Mouse (Mus musculus): Measurements from ENCODE around the gene Bfsp2.

Bfsp2 gene

DNA sequence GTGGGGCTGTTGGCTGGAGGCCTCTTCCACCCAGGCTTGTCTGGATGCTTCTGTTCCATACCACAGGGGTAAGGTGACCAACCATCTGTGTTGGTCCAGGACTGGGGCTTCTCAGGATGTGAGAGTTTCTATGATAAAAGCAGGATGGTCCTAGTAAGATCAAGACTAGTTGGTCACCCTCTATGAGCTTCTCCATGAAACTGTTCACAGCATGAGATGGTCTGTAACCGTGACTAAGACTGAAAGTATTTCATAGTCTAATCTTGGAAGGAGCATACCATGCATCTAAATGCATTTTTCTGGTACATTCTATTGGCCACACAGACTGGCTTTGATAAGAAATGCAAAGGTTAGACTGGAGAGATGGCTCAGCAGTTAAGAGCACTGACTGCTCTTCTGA is 96.6 kb downstream of the Bfsp2 start:
- no peak for DNase-seq (ENCODE audit: low spot score in 2 of 2)

DNA sequence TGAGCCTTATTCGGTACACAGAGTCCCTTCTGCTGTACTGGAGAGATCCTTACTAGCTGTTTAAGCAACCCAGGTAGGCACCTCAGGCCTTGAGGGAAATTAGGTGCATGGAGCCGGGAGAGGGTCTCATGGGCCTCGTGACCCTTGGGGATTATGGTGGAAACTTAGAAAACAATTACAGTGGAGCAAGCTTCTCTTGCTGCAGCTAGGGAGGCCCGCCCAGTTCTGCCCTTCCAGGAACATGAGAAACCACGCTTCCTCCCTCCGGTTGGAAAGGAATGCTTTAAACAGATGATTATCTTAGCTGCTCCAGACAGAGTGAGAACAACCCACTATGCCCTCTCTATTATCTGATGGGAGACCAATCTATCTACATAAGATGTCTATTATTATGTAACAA is 97.2 kb downstream of the Bfsp2 start:
- DNase-seq (ENCODE audit: low spot score in 2 of 2), result no peak

DNA sequence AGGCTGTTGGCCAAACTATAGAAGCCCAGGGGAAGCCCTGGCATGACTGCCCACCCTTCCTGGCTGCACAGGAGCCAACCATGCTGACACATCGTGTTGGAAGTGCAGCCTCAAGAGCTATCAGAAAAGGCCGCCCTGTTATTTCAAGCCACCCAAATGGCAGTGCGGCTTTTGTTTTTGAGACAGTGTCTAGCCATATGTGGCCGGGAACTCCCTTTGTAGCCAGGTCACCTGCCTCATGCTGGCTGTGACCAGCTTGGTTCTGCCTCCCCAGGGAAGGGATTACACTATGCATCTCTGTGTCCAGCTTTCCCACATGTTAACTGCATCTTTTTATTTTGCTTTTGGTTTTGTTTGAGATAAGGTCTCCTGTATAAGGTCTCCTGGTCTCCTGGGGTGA is 99.7 kb downstream of the Bfsp2 start:
- DNase-seq (ENCODE audit: low spot score in 2 of 2), result no peak

DNA sequence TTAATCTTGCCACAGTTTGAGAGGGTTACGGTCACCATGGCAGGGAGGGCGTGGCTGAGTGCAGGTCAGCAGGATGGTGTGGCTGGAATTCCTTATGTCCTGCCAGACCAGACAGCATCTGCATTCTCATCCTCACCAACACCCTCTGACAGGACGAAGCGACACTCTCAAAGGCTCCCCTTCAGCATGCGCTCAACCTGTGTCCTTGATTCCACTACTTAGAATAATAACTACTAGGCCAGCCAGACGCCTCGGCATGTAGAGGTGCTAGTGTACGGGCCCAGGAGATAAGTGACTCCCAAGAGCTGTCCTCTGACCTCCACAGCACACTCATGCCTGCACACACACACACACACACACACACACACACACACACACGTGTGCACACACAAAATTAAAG is 101.0 kb downstream of the Bfsp2 start:
- DNase-seq (ENCODE audit: low spot score in 2 of 2), result no peak

DNA sequence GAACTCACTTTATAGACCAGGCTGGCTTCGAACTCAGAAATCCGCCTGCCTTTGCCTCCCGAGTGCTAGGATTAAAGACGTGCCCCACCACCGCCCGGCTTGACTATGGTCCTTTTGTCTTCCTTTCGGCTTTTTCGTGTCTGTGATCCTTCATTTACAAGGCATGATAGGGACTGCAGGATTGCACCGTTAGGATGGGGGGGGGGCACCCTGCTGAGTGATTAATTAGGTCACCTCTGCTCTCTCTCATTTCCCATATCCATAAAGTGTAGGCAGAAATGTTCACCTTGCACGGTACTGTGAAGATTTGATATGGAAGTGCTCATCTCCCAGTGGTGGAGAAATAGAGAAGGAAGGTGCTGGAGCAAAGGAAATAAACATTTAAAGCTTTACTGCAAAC is 101.5 kb downstream of the Bfsp2 start:
- DNase-seq (ENCODE audit: low spot score in 2 of 2), result no peak

DNA sequence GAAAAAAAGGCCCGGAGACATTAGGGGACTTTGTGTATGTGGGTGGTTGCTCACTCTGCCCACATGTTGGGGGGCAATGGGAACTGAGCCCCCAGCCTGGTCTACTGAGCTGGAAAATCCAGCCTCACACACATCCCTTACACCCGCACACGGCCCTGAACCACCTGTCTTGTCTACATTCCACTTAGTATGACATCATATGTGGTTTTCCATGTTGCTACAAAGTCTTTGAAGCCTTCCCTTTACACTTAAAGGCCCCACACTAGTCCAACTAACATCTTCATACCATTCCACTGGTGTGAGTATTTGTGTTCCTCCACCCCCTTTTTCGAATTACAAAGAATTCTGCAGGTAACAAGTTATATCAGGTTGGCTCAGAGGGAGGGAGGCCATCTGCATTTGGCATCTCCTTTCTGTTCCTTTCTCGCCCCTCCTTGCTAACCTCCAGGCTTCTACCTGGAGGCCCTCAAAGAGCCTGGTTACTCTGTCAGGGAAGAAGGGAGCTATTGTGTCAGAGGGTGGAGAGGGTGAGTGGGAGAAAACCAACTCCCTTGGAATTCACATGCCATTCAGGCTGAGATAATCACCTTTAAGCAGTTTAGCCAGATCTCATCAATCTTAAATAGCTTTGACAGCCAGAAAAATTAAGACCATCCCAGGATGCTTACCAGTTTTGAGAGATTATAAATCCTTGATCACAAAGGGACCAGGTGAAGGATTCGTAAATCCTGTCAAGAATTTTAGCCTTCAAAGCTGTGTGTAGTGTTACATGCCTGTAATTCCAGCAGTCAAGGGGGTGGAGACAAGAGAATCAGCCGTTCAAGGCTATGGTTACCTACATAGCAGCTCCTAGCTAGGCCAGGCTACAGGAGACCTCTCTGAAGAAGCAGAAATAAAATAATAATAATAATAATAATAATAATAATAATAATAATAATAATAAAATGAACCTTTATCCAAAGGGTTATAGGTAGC is 103.6 kb downstream of the Bfsp2 start:
- DNase-seq (ENCODE audit: low spot score in 2 of 2), result no peak
